Mouse (Mus musculus) heart, embryonic 11.5 days (tissue): ENCODE results near the gene Cldn24. TPM values are rescaled to one million over a fixed set of nuclear protein-coding genes. Genes with fewer than 3 reads are reported as not detected.

ENCODE experiments used
- ATAC-seq: fragments of 200-750 bp; cut with Nextera tagmentation; replicated peaks from 2 replicates; pipeline ENCODE4 v1.8.0; 2017; ENCODE audit warnings: moderate library complexity; ENCODE audit not compliant: insufficient number of reproducible peaks, low FRiP score, low TSS enrichment
- H3K27ac ChIP-seq: fragments of 300-500 bp; sonication (generic); 2 replicates; pipeline ENCODE4 v1.5.1; 2014; ENCODE audit warnings: mild to moderate bottlenecking, low read depth, low read length
- H3K27me3 ChIP-seq: fragments of 300-500 bp; sonication (generic); 2 replicates; pipeline ENCODE4 v1.6.1; 2014; ENCODE audit warnings: mild to moderate bottlenecking, low read length, mixed read lengths; ENCODE audit not compliant: control insufficient read depth, insufficient read depth
- H3K36me3 ChIP-seq: fragments of 300-500 bp; sonication (generic); 2 replicates; pipeline ENCODE4 v1.6.1; 2014; ENCODE audit warnings: mild to moderate bottlenecking, low read length, moderate library complexity, mixed read lengths; ENCODE audit not compliant: control insufficient read depth, insufficient read depth
- H3K4me1 ChIP-seq: fragments of 300-500 bp; sonication (generic); 2 replicates; pipeline ENCODE4 v1.6.1; 2014; ENCODE audit warnings: low read length; ENCODE audit not compliant: control insufficient read depth, insufficient read depth
- H3K4me2 ChIP-seq: fragments of 300-500 bp; sonication (generic); 2 replicates; pipeline ENCODE4 v1.6.1; 2014; ENCODE audit warnings: mild to moderate bottlenecking, moderate library complexity
- H3K4me3 ChIP-seq: fragments of 300-500 bp; sonication (generic); 2 replicates; pipeline ENCODE4 v1.5.1; 2014; ENCODE audit warnings: low read depth, low read length
- H3K9ac ChIP-seq: fragments of 300-500 bp; sonication (generic); 2 replicates; pipeline ENCODE4 v1.6.1; 2014; ENCODE audit warnings: mild to moderate bottlenecking, low read depth, low read length, moderate library complexity
- H3K9me3 ChIP-seq: fragments of 300-500 bp; sonication (generic); replicated peaks from 2 replicates; pipeline ENCODE4 v1.6.1; 2016; ENCODE audit warnings: low read length; ENCODE audit not compliant: control insufficient read depth
- WGBS: fragments of 180-500 bp; shearing (Covaris S2); extraction: QIAGEN DNeasy Blood & Tissue Kit; methylation state at CpG from one replicate; pipeline ENCODE4 v1.1.7; 2014; ENCODE audit not compliant: insufficient replicate concordance; 5-methylcytosine and 5-hydroxymethylcytosine counted together
- polyA plus RNA-seq: library from polyadenylated mRNA; unstranded; fragments of >200 nt; fragmentation: Nextera tagmentation; extraction: Ambion mirVana; gene quantifications from 2 replicates; pipeline ENCODE4 v1.2.1, GENCODE M21; 2014

Gene Cldn24
- polyA plus RNA-seq, 1 experiment from 2014 or later, result not detected

DNA sequence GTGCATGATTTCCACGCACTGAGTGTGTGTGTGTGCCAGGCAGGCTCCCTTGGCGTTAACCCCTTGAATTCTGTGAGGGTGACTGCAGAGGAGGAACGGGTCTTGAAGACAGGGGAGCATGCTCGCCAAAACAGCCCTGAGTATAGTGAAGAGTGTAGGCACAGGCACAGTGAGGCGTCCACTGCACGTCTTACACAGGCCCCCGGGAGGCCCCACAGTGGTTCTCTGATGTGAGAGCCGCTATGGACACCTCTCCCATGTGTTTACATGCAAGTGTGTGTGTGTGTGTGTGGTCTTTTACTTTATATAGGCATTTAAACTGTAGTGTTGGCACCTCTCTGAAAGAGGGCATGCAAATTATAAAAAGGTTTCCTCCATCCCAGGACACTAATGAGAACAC, 44.6 kb downstream of the Cldn24 start:
- 83% methylated on average over 8 of the region's 8 CpGs for WGBS
- H3K4me2 ChIP-seq, result no peak overlapping the region
- no peaks in the 10 kb centered on the region for H3K27me3 ChIP-seq
- no peak for ATAC-seq
- H3K27ac ChIP-seq, result no peak overlapping the region
- H3K4me1 ChIP-seq, result no peaks in the 10 kb centered on the region
- H3K9ac ChIP-seq, result no peak overlapping the region
- peaks cover 22% of the 10 kb centered on the region for H3K36me3 ChIP-seq
- no peak overlapping the region for H3K4me3 ChIP-seq
- no peaks in the 10 kb centered on the region for H3K9me3 ChIP-seq

GRCm38 (mm10) chr8:47867067-47867466, 45.1 kb downstream of the Cldn24 start:
- Histone ChIP-seq H3K36me3 (peaks cover 22% of the 10 kb centered on the region), H3K4me2 (no peak overlapping the region), H3K9me3 (no peaks in the 10 kb centered on the region), H3K4me3 (no peak overlapping the region), H3K27me3 (no peaks in the 10 kb centered on the region), H3K9ac (no peak overlapping the region), H3K27ac (no peak overlapping the region), H3K4me1 (no peaks in the 10 kb centered on the region)
- ATAC-seq, result no peak; the same call in 1 of the 2 replicates
- 29% methylated on average over 8 of the region's 8 CpGs for WGBS

Other genes starting within 250 kb of the Cldn24 start
- 6.8 and 10.4 TPM in 2 replicates for gene Ing2, start 146.6 kb upstream of the Cldn24 start, polyA plus RNA-seq
- 20.6 and 21.6 TPM in 2 replicates for gene Cdkn2aip, start 108.2 kb upstream of the Cldn24 start, polyA plus RNA-seq
- gene Cldn22, start 2.3 kb downstream of the Cldn24 start, polyA plus RNA-seq, result not detected in 2 replicates
- gene Wwc2, start 168.8 kb downstream of the Cldn24 start, polyA plus RNA-seq, result 14.8 and 15.2 TPM in 2 replicates